Mouse (Mus musculus): ENCODE measurements at regions not wholly inside any gene's neighbourhood (a gene's known extent, or its start where the extent isn't known, plus 50 kb on each side); places are given as distances from the start of the nearest gene placed in this dataset.

GRCm38 (mm10) chr11:45685571-45685970 lies 166.3 kb upstream of the Clint1 start:
- TF ChIP-seq CTCF (IDR thresholded peaks at IDR 0.05; ENCODE audit: borderline replicate concordance, control insufficient read depth, extremely low read depth, insufficient read depth, low read length, poor library complexity) (no peak), POLR2A (IDR thresholded peaks at IDR 0.05; ENCODE audit: control insufficient read depth, extremely low read depth, insufficient read depth, low read length, poor library complexity) (no peak)

Data from thymus, adult 2 months (tissue).